Mouse (Mus musculus): ENCODE results near the gene D1Pas1. TPM values are rescaled to one million over a fixed set of nuclear protein-coding genes. Genes with fewer than 3 reads are reported as not detected.

Gene D1Pas1
- total RNA-seq, 1 experiment from 2014 or later = not detected

Other genes starting within 250 kb of the D1Pas1 start
- gene Rrp15, start 218.1 kb upstream of the D1Pas1 start, total RNA-seq (2017) = 147 and 148 TPM in 2 replicates
- gene Spata17, start 248.0 kb downstream of the D1Pas1 start, total RNA-seq (2017) = 0.64 TPM in 1 of 2 replicates, not detected in the other
- 33.6 and 38.7 TPM in 2 replicates for gene Gpatch2, start 248.1 kb downstream of the D1Pas1 start, total RNA-seq (2017)

Measured in common myeloid progenitor, adult 5-6 weeks (primary cell).